Mouse (Mus musculus): ENCODE measurements around the gene Ace2. TPM values are rescaled to one million over a fixed set of nuclear protein-coding genes. Genes with fewer than 3 reads are reported as not detected.

The Ace2 gene
- polyA plus RNA-seq (2014; fragmentation: Nextera tagmentation; extraction: Ambion mirVana): 0.22 and 0.88 TPM in 2 replicates

- H3K9ac ChIP-seq (ENCODE audit: low read depth, low read length): no peak within 1 kb of the TSS
- no peaks in the 10 kb centered on the region for H3K36me3 ChIP-seq (ENCODE audit: control insufficient read depth, insufficient read depth, low read length)
- no peaks in the 10 kb centered on the region for H3K9me3 ChIP-seq (ENCODE audit: control insufficient read depth, low read length)
- no peak for DNase-seq (ENCODE audit: low spot score)
- no peak within 1 kb of the TSS for H3K27ac ChIP-seq (ENCODE audit: low read depth, low read length)
- H3K27me3 ChIP-seq (ENCODE audit: control insufficient read depth, insufficient read depth, low read length): no peaks in the 10 kb centered on the region
- H3K4me2 ChIP-seq (replicated peaks; ENCODE audit: low read depth, low read length): no peak within 1 kb of the TSS
- 89% methylated on average over 2 of the region's 2 CpGs for WGBS
- H3K4me1 ChIP-seq (replicated peaks; ENCODE audit: control insufficient read depth, insufficient read depth, low read length): no peaks in the 10 kb centered on the region
- ATAC-seq (ENCODE audit: low FRiP score): no peak
- no peak within 1 kb of the TSS for H3K4me3 ChIP-seq (ENCODE audit: low read depth, low read length)
Observed at GRCm38 (mm10) chrX:164139032-164139431, at the start of gene Ace2. Gene Ace2 (plus strand): TSS chrX:164139332.

DNA sequence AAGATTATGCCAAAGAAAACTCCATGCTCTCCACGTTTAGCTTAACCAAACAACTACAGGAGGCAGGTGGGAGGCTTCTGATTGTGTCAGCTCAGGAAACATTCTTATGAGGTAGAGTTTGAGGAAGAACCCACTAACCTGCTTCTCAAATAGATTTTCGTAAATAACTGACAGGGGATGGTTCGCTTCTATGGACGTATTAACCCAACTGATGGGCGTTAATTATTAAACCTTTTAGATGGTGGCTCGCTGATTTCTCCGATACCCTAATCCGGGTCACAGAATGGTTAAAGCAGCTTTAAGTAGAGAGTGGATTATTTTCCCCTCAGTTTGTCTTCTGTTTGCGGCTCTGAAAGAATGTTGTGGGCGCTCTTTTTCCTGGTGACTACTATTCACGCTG, 49.2 kb upstream of the Ace2 start:
- H3K4me3 ChIP-seq (ENCODE audit: low read depth, low read length): no peak overlapping the region
- H3K36me3 ChIP-seq (ENCODE audit: control insufficient read depth, insufficient read depth, low read length): no peaks in the 10 kb centered on the region
- H3K27me3 ChIP-seq (ENCODE audit: control insufficient read depth, insufficient read depth, low read length): peaks cover 2% of the 10 kb centered on the region; the same call in 1 of the 2 replicates
- H3K9ac ChIP-seq (ENCODE audit: low read depth, low read length): no peak overlapping the region
- H3K27ac ChIP-seq (ENCODE audit: low read depth, low read length): no peak overlapping the region
- DNase-seq (ENCODE audit: low spot score) (no peak), ATAC-seq (ENCODE audit: low FRiP score) (no peak)
- H3K4me2 ChIP-seq (replicated peaks; ENCODE audit: low read depth, low read length): no peak overlapping the region
- H3K4me1 ChIP-seq (replicated peaks; ENCODE audit: control insufficient read depth, insufficient read depth, low read length): no peaks in the 10 kb centered on the region
- no peaks in the 10 kb centered on the region for H3K9me3 ChIP-seq (ENCODE audit: control insufficient read depth, low read length)
- WGBS: 73% methylated on average over 11 of the region's 11 CpGs

- H3K4me2 ChIP-seq (replicated peaks; ENCODE audit: low read depth, low read length): no peak overlapping the region
- H3K9ac ChIP-seq (ENCODE audit: low read depth, low read length): no peak overlapping the region
- no peaks in the 10 kb centered on the region for H3K36me3 ChIP-seq (ENCODE audit: control insufficient read depth, insufficient read depth, low read length)
- H3K27ac ChIP-seq (ENCODE audit: low read depth, low read length): no peak overlapping the region
- H3K27me3 ChIP-seq (ENCODE audit: control insufficient read depth, insufficient read depth, low read length): peaks cover 2% of the 10 kb centered on the region; the same call in 1 of the 2 replicates
- DNase-seq (ENCODE audit: low spot score) (no peak), ATAC-seq (ENCODE audit: low FRiP score) (no peak)
- no peak overlapping the region for H3K4me3 ChIP-seq (ENCODE audit: low read depth, low read length)
- WGBS: 74% methylated on average over 7 of the region's 7 CpGs
- H3K9me3 ChIP-seq (ENCODE audit: control insufficient read depth, low read length): no peaks in the 10 kb centered on the region
- no peaks in the 10 kb centered on the region for H3K4me1 ChIP-seq (replicated peaks; ENCODE audit: control insufficient read depth, insufficient read depth, low read length)
Observed at GRCm38 (mm10) chrX:164092300-164093169, 46.6 kb upstream of the Ace2 start.

DNA sequence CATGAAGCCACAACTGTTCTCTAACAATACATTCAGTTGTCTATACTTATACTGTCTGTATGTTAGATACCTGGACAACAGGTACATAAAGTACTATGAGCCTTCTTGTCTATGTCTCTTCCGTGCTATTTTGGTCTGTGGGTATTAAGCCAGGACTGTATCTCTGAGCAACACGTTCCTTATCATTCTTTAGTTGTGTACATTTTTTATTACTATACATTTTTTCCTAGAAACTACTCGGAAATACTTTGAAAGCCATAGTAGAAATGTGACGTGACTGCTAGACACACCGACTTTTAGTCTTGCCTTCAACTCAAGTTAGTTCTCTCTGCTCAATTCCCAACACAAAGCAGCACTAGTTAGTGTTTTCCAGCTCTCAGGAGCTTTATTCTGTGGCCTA, 45.7 kb upstream of the Ace2 start:
- Histone ChIP-seq H3K4me2 (replicated peaks; ENCODE audit: low read depth, low read length) (no peak overlapping the region), H3K36me3 (ENCODE audit: control insufficient read depth, insufficient read depth, low read length) (no peaks in the 10 kb centered on the region), H3K27me3 (ENCODE audit: control insufficient read depth, insufficient read depth, low read length) (peaks cover 2% of the 10 kb centered on the region; the same call in 1 of the 2 replicates), H3K4me1 (replicated peaks; ENCODE audit: control insufficient read depth, insufficient read depth, low read length) (no peaks in the 10 kb centered on the region), H3K4me3 (ENCODE audit: low read depth, low read length) (no peak overlapping the region), H3K9me3 (ENCODE audit: control insufficient read depth, low read length) (no peaks in the 10 kb centered on the region), H3K27ac (ENCODE audit: low read depth, low read length) (no peak overlapping the region), H3K9ac (ENCODE audit: low read depth, low read length) (no peak overlapping the region)
- no peak for DNase-seq (ENCODE audit: low spot score)
- no peak for ATAC-seq (ENCODE audit: low FRiP score)
- 91% methylated on average over 5 of the region's 5 CpGs for WGBS

DNA sequence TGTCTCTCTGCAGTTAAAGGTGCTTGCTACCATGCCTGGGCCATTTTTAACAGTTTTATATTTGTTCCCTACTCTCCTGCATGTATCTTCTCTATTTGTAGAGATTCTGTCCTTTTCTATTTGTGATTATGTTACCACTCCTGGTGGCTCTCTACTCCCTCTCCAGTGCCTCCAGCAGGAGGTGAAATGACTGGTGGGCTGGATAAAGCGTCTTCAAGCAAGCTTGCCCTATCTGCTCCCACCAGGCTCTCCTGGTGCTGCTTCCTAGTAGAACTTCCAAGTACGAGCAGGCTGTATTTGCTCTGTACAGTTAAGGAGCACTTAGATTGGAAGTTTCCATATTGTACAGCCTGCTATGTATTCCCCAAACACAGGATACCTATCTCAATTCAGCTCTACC, 43.3 kb upstream of the Ace2 start:
- WGBS: 69% methylated on average over 2 of the region's 2 CpGs
- DNase-seq (ENCODE audit: low spot score) (no peak), ATAC-seq (ENCODE audit: low FRiP score) (no peak)
- no peak overlapping the region for H3K27ac ChIP-seq (ENCODE audit: low read depth, low read length)
- no peaks in the 10 kb centered on the region for H3K36me3 ChIP-seq (ENCODE audit: control insufficient read depth, insufficient read depth, low read length)
- no peak overlapping the region for H3K4me2 ChIP-seq (replicated peaks; ENCODE audit: low read depth, low read length)
- H3K9me3 ChIP-seq (ENCODE audit: control insufficient read depth, low read length): no peaks in the 10 kb centered on the region
- no peaks in the 10 kb centered on the region; the same call in 1 of the 2 replicates for H3K27me3 ChIP-seq (ENCODE audit: control insufficient read depth, insufficient read depth, low read length)
- no peak overlapping the region for H3K4me3 ChIP-seq (ENCODE audit: low read depth, low read length)
- H3K4me1 ChIP-seq (replicated peaks; ENCODE audit: control insufficient read depth, insufficient read depth, low read length): no peaks in the 10 kb centered on the region
- H3K9ac ChIP-seq (ENCODE audit: low read depth, low read length): no peak overlapping the region

DNA sequence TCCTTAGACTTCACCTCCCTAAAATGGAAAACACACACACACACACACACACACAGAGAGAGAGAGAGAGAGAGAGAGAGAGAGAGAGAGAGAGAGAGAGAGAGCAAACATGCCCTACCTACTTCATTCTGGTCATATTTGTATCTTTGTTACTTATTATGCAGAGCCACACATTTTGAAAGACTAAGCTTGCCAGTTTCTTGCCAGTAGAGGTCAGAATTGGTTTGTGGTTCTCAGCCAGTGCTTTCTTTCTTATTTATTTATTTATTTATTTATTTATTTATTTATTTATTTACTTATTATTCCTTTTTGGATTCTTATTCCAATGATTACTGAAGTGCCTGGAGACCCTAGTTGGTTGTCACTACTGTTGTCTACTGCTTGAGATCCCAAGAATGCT, 37.6 kb upstream of the Ace2 start:
- Histone ChIP-seq H3K27ac (ENCODE audit: low read depth, low read length) (no peak overlapping the region), H3K4me3 (ENCODE audit: low read depth, low read length) (no peak overlapping the region), H3K9ac (ENCODE audit: low read depth, low read length) (no peak overlapping the region), H3K4me2 (replicated peaks; ENCODE audit: low read depth, low read length) (no peak overlapping the region), H3K27me3 (ENCODE audit: control insufficient read depth, insufficient read depth, low read length) (peaks cover 3% of the 10 kb centered on the region; the same call in 1 of the 2 replicates), H3K9me3 (ENCODE audit: control insufficient read depth, low read length) (no peaks in the 10 kb centered on the region), H3K36me3 (ENCODE audit: control insufficient read depth, insufficient read depth, low read length) (no peaks in the 10 kb centered on the region), H3K4me1 (replicated peaks; ENCODE audit: control insufficient read depth, insufficient read depth, low read length) (no peaks in the 10 kb centered on the region)
- ATAC-seq (ENCODE audit: low FRiP score): no peak
- DNase-seq (ENCODE audit: low spot score): no peak

DNA sequence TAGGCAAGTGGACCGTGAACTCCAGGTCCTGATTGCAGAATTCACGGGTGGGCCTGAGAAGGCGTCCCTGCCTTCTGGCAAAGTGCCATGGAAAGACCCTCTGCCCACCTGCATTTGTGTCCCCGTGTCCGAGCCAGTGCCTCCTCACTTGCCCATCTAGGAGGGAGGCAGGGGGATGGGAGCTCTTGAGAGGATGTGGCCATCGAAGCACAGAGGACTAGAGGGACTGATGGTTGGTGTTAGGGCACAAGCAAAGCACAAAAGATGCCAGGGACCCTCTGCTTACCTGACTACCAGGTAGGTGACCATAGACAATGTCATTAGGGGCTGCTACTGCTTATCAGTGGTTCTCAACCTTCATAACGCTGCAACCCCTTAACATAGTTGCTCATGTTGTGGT, 36.9 kb upstream of the Ace2 start:
- Histone ChIP-seq H3K9me3 (ENCODE audit: control insufficient read depth, low read length) (no peaks in the 10 kb centered on the region), H3K27ac (ENCODE audit: low read depth, low read length) (no peak overlapping the region), H3K4me2 (replicated peaks; ENCODE audit: low read depth, low read length) (no peak overlapping the region), H3K9ac (ENCODE audit: low read depth, low read length) (no peak overlapping the region), H3K36me3 (ENCODE audit: control insufficient read depth, insufficient read depth, low read length) (no peaks in the 10 kb centered on the region), H3K4me3 (ENCODE audit: low read depth, low read length) (no peak overlapping the region), H3K27me3 (ENCODE audit: control insufficient read depth, insufficient read depth, low read length) (peaks cover 3% of the 10 kb centered on the region; the same call in 1 of the 2 replicates), H3K4me1 (replicated peaks; ENCODE audit: control insufficient read depth, insufficient read depth, low read length) (no peaks in the 10 kb centered on the region)
- WGBS: 91% methylated on average over 7 of the region's 7 CpGs
- DNase-seq (ENCODE audit: low spot score) (no peak), ATAC-seq (ENCODE audit: low FRiP score) (no peak)

DNA sequence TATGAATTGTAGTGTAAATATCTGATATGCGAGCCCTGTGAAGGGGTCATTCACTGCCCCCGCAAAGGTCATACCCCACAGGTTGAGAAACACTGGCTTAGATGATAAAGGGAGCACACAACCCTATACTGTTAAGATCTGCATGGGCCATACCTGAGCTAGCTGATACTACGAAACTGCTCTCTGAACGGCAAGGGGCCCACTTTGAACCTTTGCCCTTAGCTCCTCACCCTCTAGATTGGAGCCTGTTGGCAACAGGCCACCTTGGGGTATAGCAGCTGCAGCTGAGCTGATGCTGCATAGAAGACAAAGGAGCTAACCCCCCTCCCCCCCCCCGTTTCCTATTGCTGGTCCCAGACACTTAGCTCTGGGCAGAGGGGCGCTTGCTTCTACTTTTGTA, 36.5 kb upstream of the Ace2 start:
- ATAC-seq (ENCODE audit: low FRiP score): 0 out of 2 replicates have a peak, but pooled peaks have one; percentile 19
- no peak overlapping the region for H3K9ac ChIP-seq (ENCODE audit: low read depth, low read length)
- DNase-seq (ENCODE audit: low spot score): no peak

DNA sequence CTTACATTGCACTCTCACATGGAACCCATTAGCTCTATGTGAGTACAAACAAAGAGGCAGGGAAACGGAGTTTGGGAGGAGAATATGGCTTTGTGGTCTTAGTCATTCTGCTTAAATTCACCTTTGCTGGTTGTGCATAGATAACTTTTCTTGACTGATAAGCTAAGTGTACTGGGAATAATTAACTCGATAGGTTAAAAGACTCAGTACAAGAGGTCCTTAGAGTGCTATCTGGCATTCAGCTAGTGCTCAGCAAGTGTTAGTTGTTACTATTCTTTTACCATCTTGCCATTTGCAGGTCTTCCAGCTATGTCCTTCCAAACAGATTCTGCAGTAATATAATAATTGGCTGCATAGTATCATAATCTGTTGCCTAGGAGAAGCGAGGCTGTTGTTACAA, 28.0 kb upstream of the Ace2 start:
- Histone ChIP-seq H3K36me3 (ENCODE audit: control insufficient read depth, insufficient read depth, low read length) (no peaks in the 10 kb centered on the region), H3K4me3 (ENCODE audit: low read depth, low read length) (no peak overlapping the region), H3K9me3 (ENCODE audit: control insufficient read depth, low read length) (no peaks in the 10 kb centered on the region), H3K4me1 (replicated peaks; ENCODE audit: control insufficient read depth, insufficient read depth, low read length) (no peaks in the 10 kb centered on the region), H3K27me3 (ENCODE audit: control insufficient read depth, insufficient read depth, low read length) (no peaks in the 10 kb centered on the region), H3K27ac (ENCODE audit: low read depth, low read length) (no peak overlapping the region), H3K4me2 (replicated peaks; ENCODE audit: low read depth, low read length) (no peak overlapping the region), H3K9ac (ENCODE audit: low read depth, low read length) (no peak overlapping the region)
- no peak for DNase-seq (ENCODE audit: low spot score)
- WGBS: 77% methylated on average over 3 of the region's 3 CpGs
- no peak for ATAC-seq (ENCODE audit: low FRiP score)

More for the DNA sequence above, 36.5 kb upstream of the Ace2 start:
- 73% methylated on average over 6 of the region's 6 CpGs for WGBS
- Histone ChIP-seq H3K4me1 (replicated peaks; ENCODE audit: control insufficient read depth, insufficient read depth, low read length) (no peaks in the 10 kb centered on the region), H3K4me3 (ENCODE audit: low read depth, low read length) (no peak overlapping the region), H3K27me3 (ENCODE audit: control insufficient read depth, insufficient read depth, low read length) (peaks cover 3% of the 10 kb centered on the region; the same call in 1 of the 2 replicates), H3K9me3 (ENCODE audit: control insufficient read depth, low read length) (no peaks in the 10 kb centered on the region), H3K36me3 (ENCODE audit: control insufficient read depth, insufficient read depth, low read length) (no peaks in the 10 kb centered on the region), H3K27ac (ENCODE audit: low read depth, low read length) (no peak overlapping the region), H3K4me2 (replicated peaks; ENCODE audit: low read depth, low read length) (no peak overlapping the region)
